Mouse (Mus musculus): Measurements from ENCODE around the gene Capn15.

DNA sequence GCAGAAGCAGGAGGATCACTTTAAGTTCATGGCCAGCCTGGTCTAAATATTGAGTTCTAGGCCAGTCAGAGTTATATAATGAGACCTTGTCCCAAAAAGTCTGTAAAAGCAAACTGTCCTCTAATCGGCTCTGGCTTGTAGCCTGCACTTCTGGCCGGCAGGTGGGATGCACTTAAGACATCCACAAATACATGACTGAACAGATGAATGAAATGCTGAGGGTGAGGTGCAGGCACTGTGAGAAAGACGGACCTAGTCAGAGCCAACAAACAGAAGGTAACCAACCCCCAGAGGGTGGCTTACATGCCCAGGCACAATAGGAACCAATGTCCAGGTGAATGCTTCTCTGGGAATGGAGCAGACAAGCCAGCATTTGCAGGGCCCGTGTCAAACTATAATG is 71.3 kb downstream of the Capn15 start:
- TF ChIP-seq CTCF (IDR thresholded peaks at IDR 0.05): no peak
- TF ChIP-seq EP300 (IDR thresholded peaks at IDR 0.05): no peak

Measured in lung, postnatal 0 days (tissue).